Mouse (Mus musculus) kidney, embryonic 16.5 days (tissue): ENCODE data around the gene Ankrd33b. TPM values are rescaled to one million over a fixed set of nuclear protein-coding genes. Genes with fewer than 3 reads are reported as not detected.
A peak's percentile ranks its signal among the peaks of the same experiment; 100 is the strongest.

ENCODE experiments used
- ATAC-seq: fragments of 200-750 bp; cut with Nextera tagmentation; 2 replicates; pipeline ENCODE4 v1.8.0; 2017; ENCODE audit warnings: moderate TSS enrichment; ENCODE audit not compliant: low FRiP score, low TSS enrichment
- H3K27ac ChIP-seq: fragments of 300-500 bp; sonication (generic); 2 replicates; pipeline ENCODE4 v1.5.1; 2014; ENCODE audit warnings: low read length
- H3K27me3 ChIP-seq: fragments of 300-500 bp; sonication (generic); 2 replicates; pipeline ENCODE4 v1.6.1; 2014; ENCODE audit warnings: low read length, control low read depth, mixed read lengths; ENCODE audit not compliant: insufficient read depth
- H3K36me3 ChIP-seq: fragments of 300-500 bp; sonication (generic); 2 replicates; pipeline ENCODE4 v1.6.1; 2014; ENCODE audit warnings: low read length, control low read depth, mixed read lengths; ENCODE audit not compliant: insufficient read depth
- H3K4me1 ChIP-seq: fragments of 300-500 bp; sonication (generic); 2 replicates; pipeline ENCODE4 v1.6.1; 2014; ENCODE audit warnings: low read length, control low read depth, mixed read lengths; ENCODE audit not compliant: insufficient read depth
- H3K4me2 ChIP-seq: fragments of 300-500 bp; sonication (generic); replicated peaks from 2 replicates; pipeline ENCODE4 v1.6.1; 2014; ENCODE audit warnings: low read depth, low read length
- H3K4me3 ChIP-seq: fragments of 300-500 bp; sonication (generic); 2 replicates; pipeline ENCODE4 v1.5.1; 2014; ENCODE audit warnings: mild to moderate bottlenecking, low read length
- H3K9ac ChIP-seq: fragments of 300-500 bp; sonication (generic); replicated peaks from 2 replicates; pipeline ENCODE4 v1.6.1; 2014; ENCODE audit warnings: low read length
- H3K9me3 ChIP-seq: fragments of 300-500 bp; sonication (generic); 2 replicates; pipeline ENCODE4 v1.6.1; 2016; ENCODE audit warnings: low read length, control low read depth
- WGBS: fragments of 180-500 bp; shearing (Covaris S2); extraction: QIAGEN DNeasy Blood & Tissue Kit; methylation state at CpG from one replicate; pipeline ENCODE4 v1.1.7; 2014; 5-methylcytosine and 5-hydroxymethylcytosine counted together
- polyA plus RNA-seq: library from polyadenylated mRNA; unstranded; fragments of >200 nt; fragmentation: Nextera tagmentation; extraction: Ambion mirVana; gene quantifications from 2 replicates; pipeline ENCODE4 v1.2.1, GENCODE M21; 2015

Gene Ankrd33b
- polyA plus RNA-seq, 1 experiment from 2014 or later: 8.5 TPM

GRCm38 (mm10) chr15:31379471-31379870 lies 11.9 kb upstream of the Ankrd33b start:
- no peak overlapping the region for H3K4me2 ChIP-seq
- H3K9ac ChIP-seq: no peak overlapping the region
- H3K36me3 ChIP-seq: no peaks in the 10 kb centered on the region
- H3K27ac ChIP-seq: no peak overlapping the region
- H3K27me3 ChIP-seq: no peaks in the 10 kb centered on the region
- H3K4me1 ChIP-seq: peaks cover 6% of the 10 kb centered on the region; the same call in 1 of the 2 replicates
- peaks cover 4% of the 10 kb centered on the region; the same call in 1 of the 2 replicates for H3K9me3 ChIP-seq
- WGBS: 88% methylated on average over 3 of the region's 3 CpGs
- no peak for ATAC-seq
- H3K4me3 ChIP-seq: no peak overlapping the region

- H3K9me3 ChIP-seq: peaks cover 4% of the 10 kb centered on the region; the same call in 1 of the 2 replicates
- WGBS: 16% methylated on average over 4 of the region's 4 CpGs
- H3K4me1 ChIP-seq: no peaks in the 10 kb centered on the region; the same call in 1 of the 2 replicates
- ATAC-seq: peak; percentile 66; the same call in 1 of the 2 replicates
- H3K9ac ChIP-seq: no peak overlapping the region
- H3K4me2 ChIP-seq: no peak overlapping the region
- no peak overlapping the region for H3K27ac ChIP-seq
- H3K4me3 ChIP-seq: no peak overlapping the region
- H3K36me3 ChIP-seq: no peaks in the 10 kb centered on the region
- 0 out of 2 replicates have a peak, but pooled peaks cover 5% of the 10 kb centered on the region for H3K27me3 ChIP-seq
Observed at GRCm38 (mm10) chr15:31375212-31375611, 7.7 kb upstream of the Ankrd33b start.

- no peaks in the 10 kb centered on the region for H3K9me3 ChIP-seq
- ATAC-seq: no peak
- no peak overlapping the region for H3K27ac ChIP-seq
- H3K36me3 ChIP-seq: no peaks in the 10 kb centered on the region
- 0 out of 2 replicates have a peak overlapping the region, but pooled peaks have one; percentile 3 for H3K4me2 ChIP-seq
- 9% methylated on average over 12 of the region's 12 CpGs for WGBS
- no peak overlapping the region for H3K9ac ChIP-seq
- peaks cover 33% of the 10 kb centered on the region for H3K4me1 ChIP-seq
- peaks cover 40% of the 10 kb centered on the region for H3K27me3 ChIP-seq
- H3K4me3 ChIP-seq: no peak overlapping the region
Observed at GRCm38 (mm10) chr15:31369125-31369612, 1.6 kb upstream of the Ankrd33b start.

GRCm38 (mm10) chr15:31368556-31368955 lies 1.0 kb upstream of the Ankrd33b start:
- peaks cover 40% of the 10 kb centered on the region for H3K27me3 ChIP-seq
- H3K4me1 ChIP-seq: peaks cover 33% of the 10 kb centered on the region
- whole genome bisulfite sequencing: 18% methylated on average over 8 of the region's 8 CpGs
- no peak overlapping the region for H3K9ac ChIP-seq
- H3K27ac ChIP-seq: no peak overlapping the region
- no peaks in the 10 kb centered on the region for H3K36me3 ChIP-seq
- ATAC-seq: no peak
- peak overlapping the region; percentile 98 for H3K4me2 ChIP-seq
- no peak overlapping the region; the same call in 1 of the 2 replicates for H3K4me3 ChIP-seq
- no peaks in the 10 kb centered on the region for H3K9me3 ChIP-seq

GRCm38 (mm10) chr15:31366596-31367480 lies 688 bp downstream of the Ankrd33b start:
- peak; percentile 52; the same call in 1 of the 2 replicates for ATAC-seq
- WGBS: under 1% methylated on average over 61 of the region's 72 CpGs
- Histone ChIP-seq H3K4me2 (peak overlapping the region; percentile 98), H3K9ac (peak overlapping the region; percentile 75), H3K4me1 (peaks cover 33% of the 10 kb centered on the region), H3K9me3 (no peaks in the 10 kb centered on the region), H3K4me3 (peak overlapping the region; percentile 68), H3K36me3 (no peaks in the 10 kb centered on the region), H3K27me3 (peaks cover 40% of the 10 kb centered on the region), H3K27ac (peak overlapping the region; percentile 16; the same call in 1 of the 2 replicates)

- Histone ChIP-seq H3K36me3 (no peaks in the 10 kb centered on the region), H3K9me3 (no peaks in the 10 kb centered on the region), H3K4me3 (peak overlapping the region; percentile 68), H3K4me1 (peaks cover 33% of the 10 kb centered on the region), H3K27me3 (peaks cover 40% of the 10 kb centered on the region), H3K9ac (peak overlapping the region; percentile 75), H3K4me2 (peak overlapping the region; percentile 98), H3K27ac (peak overlapping the region; percentile 16; the same call in 1 of the 2 replicates)
- no peak for ATAC-seq
- WGBS: 2% methylated on average over 37 of the region's 37 CpGs
Observed at GRCm38 (mm10) chr15:31365720-31366591, 1.6 kb downstream of the Ankrd33b start.

- Histone ChIP-seq H3K4me2 (peak overlapping the region; percentile 98), H3K27ac (0 out of 2 replicates have a peak overlapping the region, but pooled peaks have one; percentile 16), H3K36me3 (no peaks in the 10 kb centered on the region), H3K4me3 (peak overlapping the region; percentile 68), H3K4me1 (peaks cover 33% of the 10 kb centered on the region), H3K27me3 (peaks cover 35% of the 10 kb centered on the region), H3K9ac (peak overlapping the region; percentile 43), H3K9me3 (no peaks in the 10 kb centered on the region)
- 32% methylated on average over 11 of the region's 11 CpGs for WGBS
- ATAC-seq: no peak
Observed at GRCm38 (mm10) chr15:31365041-31365719, 2.3 kb downstream of the Ankrd33b start.

- ATAC-seq: no peak
- no peaks in the 10 kb centered on the region for H3K36me3 ChIP-seq
- 66% methylated on average over 6 of the region's 6 CpGs for WGBS
- no peak overlapping the region for H3K9ac ChIP-seq
- H3K9me3 ChIP-seq: no peaks in the 10 kb centered on the region
- no peak overlapping the region for H3K4me2 ChIP-seq
- peaks cover 31% of the 10 kb centered on the region for H3K4me1 ChIP-seq
- no peak overlapping the region for H3K4me3 ChIP-seq
- H3K27ac ChIP-seq: no peak overlapping the region
- peaks cover 30% of the 10 kb centered on the region for H3K27me3 ChIP-seq
Observed at GRCm38 (mm10) chr15:31364396-31364795, 3.1 kb downstream of the Ankrd33b start.

- H3K4me3 ChIP-seq: no peak overlapping the region
- H3K27ac ChIP-seq: no peak overlapping the region
- H3K4me2 ChIP-seq: no peak overlapping the region
- no peak for ATAC-seq
- H3K4me1 ChIP-seq: peaks cover 27% of the 10 kb centered on the region
- 74% methylated on average over 8 of the region's 8 CpGs for WGBS
- H3K9ac ChIP-seq: no peak overlapping the region
- H3K27me3 ChIP-seq: peaks cover 30% of the 10 kb centered on the region
- no peaks in the 10 kb centered on the region for H3K9me3 ChIP-seq
- no peaks in the 10 kb centered on the region for H3K36me3 ChIP-seq
Observed at GRCm38 (mm10) chr15:31363981-31364361, 3.6 kb downstream of the Ankrd33b start.
